In genomic region chr17:89550758-89551157, GRCm38 (mm10) we compare ENCODE assay signal across 20 mouse cellular contexts.
DNase-seq lines count a peak whose midpoint lies in the region; ATAC-seq lines count a peak whose summit lies in the region.
"Had no signal": no experiment of that assay in that cellular context is flagged by ENCODE, and none has a peak within 500 bp of the region (broad histone marks: within the 10 kb centered on the region; RNA-seq: fewer than 3 reads in every experiment).

No protein-coding gene starts in this region.

- 74% methylated on average over 3 of the region's 3 CpGs for WGBS in midbrain, embryonic 14.5 days
- 79% methylated on average over 3 of the region's 3 CpGs for WGBS in midbrain, embryonic 11.5 days
- 85% methylated on average over 3 of the region's 3 CpGs for WGBS in hindbrain, embryonic 14.5 days

- no peak overlapping the region for H3K9ac ChIP-seq in midbrain, embryonic 14.5 days (replicated peaks; ENCODE audit: low read length)
- no peak overlapping the region for H3K9ac ChIP-seq in midbrain, embryonic 11.5 days (ENCODE audit: low read length)
- H3K9ac ChIP-seq in hindbrain, embryonic 14.5 days: no peak overlapping the region
- H3K9ac ChIP-seq: embryonic facial prominence, embryonic 12.5 days; forebrain, embryonic 12.5 days had no signal

- peak; percentile 5 for DNase-seq in layer of hippocampus, adult 9-10 months (ENCODE audit: low spot score)
- no peak for DNase-seq in layer of hippocampus, postnatal 25 days (ENCODE audit: extremely low spot score in 1 of 2, low spot score in 1 of 2)
- DNase-seq in midbrain, embryonic 14.5 days: peak; percentile 37
- no peak for DNase-seq in midbrain, embryonic 11.5 days (ENCODE audit: low spot score, missing footprints)
- DNase-seq in brain, adult 2 months (ENCODE audit: low read depth, low spot score): peak; percentile 51
- DNase-seq in telencephalon, adult 2 months (ENCODE audit: low read depth, low spot score): peak; percentile 24
- DNase-seq in hindbrain, embryonic 14.5 days (ENCODE audit: low spot score): no peak
- DNase-seq: adrenal gland, adult 2 months; adrenal gland, postnatal 10 days; adrenal gland, postnatal 25 days; cerebellum, adult 11-12 months; cerebellum, adult 2 months; cerebellum, adult 9-10 months; cerebellum, postnatal 10 days; cerebellum, postnatal 25 days had no signal

- H3K4me3 ChIP-seq in midbrain, embryonic 14.5 days (replicated peaks; ENCODE audit: low read depth, low read length): no peak overlapping the region
- no peak overlapping the region for H3K4me3 ChIP-seq in midbrain, embryonic 11.5 days (ENCODE audit: low read depth, low read length)
- H3K4me3 ChIP-seq in hindbrain, embryonic 14.5 days (replicated peaks; ENCODE audit: low read length): no peak overlapping the region
- H3K4me3 ChIP-seq: embryonic facial prominence, embryonic 10.5 days; embryonic facial prominence, embryonic 12.5 days; forebrain, embryonic 12.5 days had no signal

- no peak overlapping the region for H3K4me2 ChIP-seq in midbrain, embryonic 14.5 days (ENCODE audit: low read length)
- no peak overlapping the region for H3K4me2 ChIP-seq in midbrain, embryonic 11.5 days
- no peak overlapping the region for H3K4me2 ChIP-seq in hindbrain, embryonic 14.5 days (replicated peaks)
- H3K4me2 ChIP-seq: embryonic facial prominence, embryonic 12.5 days; forebrain, embryonic 12.5 days had no signal

- no peak overlapping the region for H3K27ac ChIP-seq in midbrain, embryonic 14.5 days (replicated peaks; ENCODE audit: low read depth, low read length)
- H3K27ac ChIP-seq in midbrain, embryonic 11.5 days (ENCODE audit: low read depth, low read length): no peak overlapping the region
- H3K27ac ChIP-seq in hindbrain, embryonic 14.5 days: no peak overlapping the region
- H3K27ac ChIP-seq: embryonic facial prominence, embryonic 10.5 days; embryonic facial prominence, embryonic 12.5 days; forebrain, embryonic 12.5 days had no signal

- no peaks in the 10 kb centered on the region for H3K27me3 ChIP-seq in midbrain, embryonic 14.5 days (ENCODE audit: control insufficient read depth, insufficient read depth, low read length)
- no peaks in the 10 kb centered on the region for H3K27me3 ChIP-seq in midbrain, embryonic 11.5 days (ENCODE audit: control insufficient read depth, insufficient read depth, low read length)
- no peaks in the 10 kb centered on the region for H3K27me3 ChIP-seq in hindbrain, embryonic 14.5 days (ENCODE audit: control insufficient read depth, insufficient read depth, low read length)
- H3K27me3 ChIP-seq: embryonic facial prominence, embryonic 12.5 days; forebrain, embryonic 12.5 days had no signal

- no peak for ATAC-seq in midbrain, embryonic 14.5 days (ENCODE audit: low FRiP score, low TSS enrichment)
- ATAC-seq in midbrain, embryonic 11.5 days (ENCODE audit: low FRiP score): no peak
- no peak for ATAC-seq in hindbrain, embryonic 14.5 days (ENCODE audit: low FRiP score)
- ATAC-seq: forebrain, embryonic 14.5 days; forebrain, embryonic 16.5 days had no signal

- 0 out of 2 replicates have a peak, but pooled peaks cover 3% of the 10 kb centered on the region for H3K4me1 ChIP-seq in midbrain, embryonic 14.5 days (ENCODE audit: control insufficient read depth, insufficient read depth, low read length)
- H3K4me1 ChIP-seq in midbrain, embryonic 11.5 days (ENCODE audit: control insufficient read depth, insufficient read depth, low read length): no peaks in the 10 kb centered on the region
- no peaks in the 10 kb centered on the region for H3K4me1 ChIP-seq in hindbrain, embryonic 14.5 days (replicated peaks; ENCODE audit: control insufficient read depth, insufficient read depth, low read length)
- H3K4me1 ChIP-seq: embryonic facial prominence, embryonic 10.5 days; embryonic facial prominence, embryonic 12.5 days; forebrain, embryonic 12.5 days had no signal

- H3K36me3 ChIP-seq in midbrain, embryonic 14.5 days (ENCODE audit: control insufficient read depth, insufficient read depth, low read length): no peaks in the 10 kb centered on the region
- H3K36me3 ChIP-seq in midbrain, embryonic 11.5 days (ENCODE audit: control insufficient read depth, insufficient read depth, low read length): no peaks in the 10 kb centered on the region
- H3K36me3 ChIP-seq in hindbrain, embryonic 14.5 days (replicated peaks; ENCODE audit: control insufficient read depth, insufficient read depth): no peaks in the 10 kb centered on the region
- H3K36me3 ChIP-seq: embryonic facial prominence, embryonic 10.5 days; embryonic facial prominence, embryonic 12.5 days; forebrain, embryonic 12.5 days had no signal

- H3K9me3 ChIP-seq in midbrain, embryonic 14.5 days (ENCODE audit: control insufficient read depth, low read length): no peaks in the 10 kb centered on the region
- H3K9me3 ChIP-seq in midbrain, embryonic 11.5 days (ENCODE audit: control insufficient read depth, low read length): no peaks in the 10 kb centered on the region
- H3K9me3 ChIP-seq in hindbrain, embryonic 14.5 days (ENCODE audit: control insufficient read depth, low read length): no peaks in the 10 kb centered on the region
- H3K9me3 ChIP-seq: embryonic facial prominence, embryonic 10.5 days; embryonic facial prominence, embryonic 12.5 days; forebrain, embryonic 12.5 days had no signal

Comparison
In these comparisons a context has a peak if more than half of its experiments do, and no peak if none do; other contexts are left out.
1. DNase-seq: peak in layer of hippocampus, adult 9-10 months (single experiment), midbrain, embryonic 14.5 days (single experiment), brain, adult 2 months (single experiment) and telencephalon, adult 2 months (single experiment); none in layer of hippocampus, postnatal 25 days (0 of 2), midbrain, embryonic 11.5 days (single experiment) and hindbrain, embryonic 14.5 days (single experiment).